Mouse (Mus musculus): ENCODE measurements around the gene Cacna1a. TPM values are rescaled to one million over a fixed set of nuclear protein-coding genes. Genes with fewer than 3 reads are reported as not detected.

The Cacna1a gene
- total RNA-seq, 1 experiment = 27.4 TPM

GRCm38 (mm10) chr8:84552457-84552856 lies 164.2 kb downstream of the Cacna1a start:
- no peak overlapping the region for H3K4me3 ChIP-seq (ENCODE audit: insufficient read depth in 1 of 2, low read depth in 1 of 2, low read length in 2 of 2, poor library complexity in 1 of 2, severe bottlenecking in 1 of 2)
- DNase-seq (ENCODE audit: low read depth, low spot score) = no peak
- TF ChIP-seq CHD2 (IDR thresholded peaks at IDR 0.05; ENCODE audit: low read depth, low read length) (no peak), ZNF384 (IDR thresholded peaks at IDR 0.05; ENCODE audit: low read depth, low read length) (no peak), ZC3H11A (IDR thresholded peaks at IDR 0.05; ENCODE audit: borderline replicate concordance, low read depth, low read length) (no peak), MAFK (IDR thresholded peaks at IDR 0.05; ENCODE audit: insufficient read depth, low read depth, low read length) (no peak), HCFC1 (IDR thresholded peaks at IDR 0.05; ENCODE audit: borderline replicate concordance, insufficient read depth, low read length) (no peak)
- H3K9ac ChIP-seq (ENCODE audit: insufficient read depth, low read depth, low read length, poor library complexity, severe bottlenecking) = no peak overlapping the region
- H3K27ac ChIP-seq (ENCODE audit: insufficient read depth, low read depth, low read length, poor library complexity, severe bottlenecking) = no peak overlapping the region
- H3K4me1 ChIP-seq (ENCODE audit: control insufficient read depth in 2 of 2, insufficient read depth in 2 of 2, low read length in 2 of 2, poor library complexity in 1 of 2) = peaks cover 0 to 5% of the 10 kb centered on the region in 2 experiments; a peak in 1 of 4 replicates
- no peaks in the 10 kb centered on the region for H3K9me3 ChIP-seq (ENCODE audit: control insufficient read depth, insufficient read depth, low read depth, low read length)
- peaks cover 12% of the 10 kb centered on the region; the same call in 1 of the 2 replicates for H3K36me3 ChIP-seq (ENCODE audit: control insufficient read depth, insufficient read depth, low read length, poor library complexity, severe bottlenecking)
- in situ Hi-C loops (cut with MboI; ENCODE audit: low sequenced_read_pairs in 2 of 2, unreplicated experiment in 2 of 2) = no loop called here

DNA sequence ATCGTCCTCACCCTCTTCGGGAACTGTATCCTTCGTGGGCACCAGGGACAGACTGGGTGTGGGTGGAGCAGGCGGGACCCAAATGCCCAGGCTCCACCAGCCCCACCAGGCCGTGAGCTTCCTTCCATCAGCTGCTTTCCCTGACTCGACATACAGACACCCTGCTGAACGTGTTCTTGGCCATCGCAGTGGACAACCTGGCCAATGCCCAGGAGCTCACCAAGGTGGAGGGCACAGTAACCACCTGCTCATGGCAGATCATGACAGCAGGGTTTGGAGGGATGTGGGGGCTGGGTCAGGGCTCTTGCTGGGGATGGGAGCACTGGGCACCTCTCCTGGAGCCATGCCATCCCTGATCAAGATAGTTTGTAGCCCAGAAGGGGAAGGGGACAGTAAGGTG lies 164.9 kb downstream of the Cacna1a start:
- TF ChIP-seq CHD2 (IDR thresholded peaks at IDR 0.05; ENCODE audit: low read depth, low read length) (no peak), MAFK (IDR thresholded peaks at IDR 0.05; ENCODE audit: insufficient read depth, low read depth, low read length) (no peak), ZNF384 (IDR thresholded peaks at IDR 0.05; ENCODE audit: low read depth, low read length) (no peak), ZC3H11A (IDR thresholded peaks at IDR 0.05; ENCODE audit: borderline replicate concordance, low read depth, low read length) (no peak), HCFC1 (IDR thresholded peaks at IDR 0.05; ENCODE audit: borderline replicate concordance, insufficient read depth, low read length) (no peak)
- H3K27ac ChIP-seq (ENCODE audit: insufficient read depth, low read depth, low read length, poor library complexity, severe bottlenecking) = no peak overlapping the region
- H3K4me1 ChIP-seq (ENCODE audit: control insufficient read depth in 2 of 2, insufficient read depth in 2 of 2, low read length in 2 of 2, poor library complexity in 1 of 2) = peaks cover 0 to 5% of the 10 kb centered on the region in 2 experiments; a peak in 1 of 4 replicates
- no peaks in the 10 kb centered on the region for H3K9me3 ChIP-seq (ENCODE audit: control insufficient read depth, insufficient read depth, low read depth, low read length)
- H3K4me3 ChIP-seq (ENCODE audit: insufficient read depth in 1 of 2, low read depth in 1 of 2, low read length in 2 of 2, poor library complexity in 1 of 2, severe bottlenecking in 1 of 2) = no peak overlapping the region
- DNase-seq (ENCODE audit: low read depth, low spot score) = no peak
- peaks cover 12% of the 10 kb centered on the region; the same call in 1 of the 2 replicates for H3K36me3 ChIP-seq (ENCODE audit: control insufficient read depth, insufficient read depth, low read length, poor library complexity, severe bottlenecking)
- no peak overlapping the region for H3K9ac ChIP-seq (ENCODE audit: insufficient read depth, low read depth, low read length, poor library complexity, severe bottlenecking)
- in situ Hi-C loops (cut with MboI; ENCODE audit: low sequenced_read_pairs in 2 of 2, unreplicated experiment in 2 of 2) = no loop called here

DNA sequence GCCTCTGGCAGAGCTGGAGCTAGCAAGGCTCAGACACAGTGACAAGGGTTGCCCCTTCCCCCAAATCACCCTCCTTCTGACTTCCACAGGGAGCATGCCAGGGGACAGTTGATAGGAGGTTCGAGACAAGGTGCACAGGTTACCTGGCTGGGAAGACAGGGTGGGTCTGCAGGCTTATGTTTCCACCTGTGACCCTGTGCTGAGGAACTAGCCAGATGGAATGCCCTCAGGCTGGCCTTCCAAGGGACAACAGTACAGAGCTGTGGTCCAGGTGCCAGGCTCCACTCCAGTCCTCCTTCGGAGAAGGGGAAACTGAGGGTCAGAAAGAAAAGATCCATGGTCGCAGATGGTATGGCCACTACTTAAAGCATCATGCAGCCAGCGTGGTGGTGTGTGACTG lies 165.4 kb downstream of the Cacna1a start:
- H3K36me3 ChIP-seq (ENCODE audit: control insufficient read depth, insufficient read depth, low read length, poor library complexity, severe bottlenecking) = peaks cover 12% of the 10 kb centered on the region; the same call in 1 of the 2 replicates
- TF ChIP-seq ZNF384 (IDR thresholded peaks at IDR 0.05; ENCODE audit: low read depth, low read length) (no peak), ZC3H11A (IDR thresholded peaks at IDR 0.05; ENCODE audit: borderline replicate concordance, low read depth, low read length) (no peak)
- in situ Hi-C loops (cut with MboI; ENCODE audit: low sequenced_read_pairs in 2 of 2, unreplicated experiment in 2 of 2) = no loop called here
- H3K9ac ChIP-seq (ENCODE audit: insufficient read depth, low read depth, low read length, poor library complexity, severe bottlenecking) = no peak overlapping the region
- no peak for DNase-seq (ENCODE audit: low read depth, low spot score)
- H3K4me3 ChIP-seq (ENCODE audit: insufficient read depth in 1 of 2, low read depth in 1 of 2, low read length in 2 of 2, poor library complexity in 1 of 2, severe bottlenecking in 1 of 2) = no peak overlapping the region
- H3K9me3 ChIP-seq (ENCODE audit: control insufficient read depth, insufficient read depth, low read depth, low read length) = no peaks in the 10 kb centered on the region
- H3K27ac ChIP-seq (ENCODE audit: insufficient read depth, low read depth, low read length, poor library complexity, severe bottlenecking) = no peak overlapping the region
- peaks cover 0 to 5% of the 10 kb centered on the region in 2 experiments; a peak in 1 of 4 replicates for H3K4me1 ChIP-seq (ENCODE audit: control insufficient read depth in 2 of 2, insufficient read depth in 2 of 2, low read length in 2 of 2, poor library complexity in 1 of 2)

DNA sequence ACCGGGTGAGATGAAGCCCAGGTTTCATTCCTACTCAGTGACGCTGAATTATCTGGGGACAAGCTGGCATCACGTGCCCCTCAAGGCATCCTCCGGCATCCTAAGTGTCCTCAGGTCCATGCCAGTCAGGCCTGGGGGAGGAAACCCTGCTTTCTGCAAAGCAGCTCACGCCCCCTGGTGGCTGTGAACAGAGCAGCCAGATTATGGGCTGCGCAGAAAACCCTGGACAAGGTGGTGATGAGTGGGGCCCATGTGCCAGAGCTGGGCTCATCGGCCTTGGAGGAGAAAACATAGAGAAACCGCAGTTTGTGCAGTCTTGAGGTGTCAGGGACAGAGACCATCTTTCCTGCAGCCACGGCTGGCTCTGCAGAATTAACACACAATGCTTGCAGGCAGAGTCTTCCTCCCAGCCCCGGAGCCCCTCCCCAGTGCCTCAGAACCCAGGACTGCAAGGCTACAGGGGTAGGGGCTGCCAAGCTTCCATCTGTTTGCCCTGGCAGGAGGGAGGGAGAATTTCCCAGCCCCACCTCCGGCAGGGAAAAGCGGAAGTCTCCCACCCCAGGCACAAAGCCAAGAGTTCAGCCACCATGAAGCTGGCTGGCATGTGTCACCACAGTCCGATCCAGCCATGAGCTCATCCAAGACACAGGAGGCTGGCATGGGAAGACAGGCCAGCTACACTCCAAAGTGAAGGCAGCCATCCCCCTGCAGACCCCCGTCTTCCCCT lies 166.2 kb downstream of the Cacna1a start:
- peaks cover 11% of the 10 kb centered on the region; the same call in 1 of the 2 replicates for H3K36me3 ChIP-seq (ENCODE audit: control insufficient read depth, insufficient read depth, low read length, poor library complexity, severe bottlenecking)
- TF ChIP-seq ZC3H11A (IDR thresholded peaks at IDR 0.05; ENCODE audit: borderline replicate concordance, low read depth, low read length) = no peak
- no peak for TF ChIP-seq HCFC1 (IDR thresholded peaks at IDR 0.05; ENCODE audit: borderline replicate concordance, insufficient read depth, low read length)
- no peak for TF ChIP-seq MAFK (IDR thresholded peaks at IDR 0.05; ENCODE audit: insufficient read depth, low read depth, low read length)
- no peak for TF ChIP-seq CHD2 (IDR thresholded peaks at IDR 0.05; ENCODE audit: low read depth, low read length)
- TF ChIP-seq ZNF384 (IDR thresholded peaks at IDR 0.05; ENCODE audit: low read depth, low read length) = no peak
- no peak for DNase-seq (ENCODE audit: low read depth, low spot score)
- H3K9ac ChIP-seq (ENCODE audit: insufficient read depth, low read depth, low read length, poor library complexity, severe bottlenecking) = no peak overlapping the region
- no peak overlapping the region for H3K4me3 ChIP-seq (ENCODE audit: insufficient read depth in 1 of 2, low read depth in 1 of 2, low read length in 2 of 2, poor library complexity in 1 of 2, severe bottlenecking in 1 of 2)
- H3K4me1 ChIP-seq (ENCODE audit: control insufficient read depth in 2 of 2, insufficient read depth in 2 of 2, low read length in 2 of 2, poor library complexity in 1 of 2) = peaks cover 0 to 5% of the 10 kb centered on the region in 2 experiments; a peak in 1 of 4 replicates
- no peaks in the 10 kb centered on the region for H3K9me3 ChIP-seq (ENCODE audit: control insufficient read depth, insufficient read depth, low read depth, low read length)
- in situ Hi-C loops (cut with MboI; ENCODE audit: low sequenced_read_pairs in 2 of 2, unreplicated experiment in 2 of 2) = no loop called here
- H3K27ac ChIP-seq (ENCODE audit: insufficient read depth, low read depth, low read length, poor library complexity, severe bottlenecking) = no peak overlapping the region

Data from ES-E14 (cell line).